Mouse (Mus musculus) colon, adult 2 months (tissue): ENCODE measurements around the gene Marveld1. TPM values are rescaled to one million over a fixed set of nuclear protein-coding genes. Genes with fewer than 3 reads are reported as not detected.

Experiments
- polyA plus RNA-seq: library from polyadenylated mRNA; depleted of rRNA; stranded (reverse); fragments of >200 nt; gene quantifications from 2 replicates; pipeline ENCODE4 v1.2.3, GENCODE M21; 2012; rRNA removed

Marveld1 gene
- 120 and 135 TPM in 2 replicates for polyA plus RNA-seq

GRCm38 (mm10) chr19:42147170-42147768, at the start of gene Marveld1:
TSS of gene Marveld1 (plus strand) at chr19:42147400.

GRCm38 (mm10) chr19:42128787-42129508, 18.3 kb upstream of the Marveld1 start, which contains the start of gene Avpi1:
TSS of gene Avpi1 (minus strand) at chr19:42129059.

GRCm38 (mm10) chr19:42163764-42164163, 16.6 kb downstream of the Marveld1 start, which contains the start of gene Zfyve27:
TSS of gene Zfyve27 (plus strand) at chr19:42163951.

Other genes starting within 250 kb of the Marveld1 start
- gene Pgam1, start 235.5 kb upstream of the Marveld1 start, polyA plus RNA-seq: 261 and 284 TPM in 2 replicates
- 7.6 and 9.4 TPM in 2 replicates for gene Exosc1, start 214.0 kb upstream of the Marveld1 start, polyA plus RNA-seq
- 66.0 and 96.7 TPM in 2 replicates for gene Zdhhc16, start 213.9 kb upstream of the Marveld1 start, polyA plus RNA-seq
- 45.4 and 48.2 TPM in 2 replicates for gene Mms19, start 166.2 kb upstream of the Marveld1 start, polyA plus RNA-seq
- gene Ubtd1, start 165.6 kb upstream of the Marveld1 start, polyA plus RNA-seq: 19.7 and 20.1 TPM in 2 replicates
- 0.17 and 0.21 TPM in 2 replicates for gene Ankrd2, start 111.4 kb upstream of the Marveld1 start, polyA plus RNA-seq
- gene Hoga1, start 101.8 kb upstream of the Marveld1 start, polyA plus RNA-seq: 6.0 and 7.8 TPM in 2 replicates
- 0.23 and 0.31 TPM in 2 replicates for gene 4933411K16Rik, start 95.2 kb upstream of the Marveld1 start, polyA plus RNA-seq
- 3.4 and 3.5 TPM in 2 replicates for gene Morn4, start 61.0 kb upstream of the Marveld1 start, polyA plus RNA-seq
- gene Pi4k2a, start 56.9 kb upstream of the Marveld1 start, polyA plus RNA-seq: 26.1 and 34.8 TPM in 2 replicates
- 17.5 and 18.3 TPM in 2 replicates for gene Avpi1, start 18.3 kb upstream of the Marveld1 start, polyA plus RNA-seq
- gene Zfyve27, start 16.6 kb downstream of the Marveld1 start, polyA plus RNA-seq: 41.8 and 42.8 TPM in 2 replicates
- 6.6 and 7.4 TPM in 2 replicates for gene Sfrp5, start 54.9 kb downstream of the Marveld1 start, polyA plus RNA-seq
- 1.3 and 1.4 TPM in 2 replicates for gene Golga7b, start 100.2 kb downstream of the Marveld1 start, polyA plus RNA-seq